Mouse (Mus musculus) adrenal gland, postnatal 25 days (tissue): Measurements from ENCODE around the gene Def8. TPM values are rescaled to one million over a fixed set of nuclear protein-coding genes. Genes with fewer than 3 reads are reported as not detected.
"Not testable (repeated sequence)": the region's sequence is repeated elsewhere in the genome, so short reads cannot be mapped to it uniquely, and the experiment has no call there.

Experiments used
- DNase-seq: peaks from one replicate; pipeline ENCODE4 v3.0.0; 2021; ENCODE audit warnings: mixed read lengths
- total RNA-seq: library from RNA; stranded (reverse); gene quantifications from 2 replicates; pipeline ENCODE4 v1.2.3, GENCODE M21; 2021

Gene Def8
- total RNA-seq, 1 experiment from 2014 or later, result 29.4 TPM

DNA sequence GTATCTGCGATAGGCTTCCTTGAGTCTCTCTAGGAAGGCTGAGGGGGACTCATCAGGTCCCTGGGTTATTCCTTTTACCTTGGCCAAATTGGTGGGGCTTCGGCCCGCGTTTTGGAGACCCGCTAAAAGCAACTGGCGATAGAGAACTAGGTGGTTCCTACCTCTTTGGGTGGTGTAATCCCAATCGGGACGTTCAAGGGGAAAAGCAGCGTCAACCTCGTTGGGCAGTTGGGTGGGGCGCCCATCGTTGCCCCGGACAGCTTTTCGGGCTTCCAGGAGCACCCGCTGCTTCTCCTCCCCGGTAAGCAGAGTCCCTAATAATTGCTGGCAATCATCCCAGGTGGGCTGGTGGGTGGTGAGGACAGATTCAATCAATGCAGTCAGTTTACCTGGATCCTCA is 9.1 kb downstream of the Def8 start:
- DNase-seq, result no peak

DNA sequence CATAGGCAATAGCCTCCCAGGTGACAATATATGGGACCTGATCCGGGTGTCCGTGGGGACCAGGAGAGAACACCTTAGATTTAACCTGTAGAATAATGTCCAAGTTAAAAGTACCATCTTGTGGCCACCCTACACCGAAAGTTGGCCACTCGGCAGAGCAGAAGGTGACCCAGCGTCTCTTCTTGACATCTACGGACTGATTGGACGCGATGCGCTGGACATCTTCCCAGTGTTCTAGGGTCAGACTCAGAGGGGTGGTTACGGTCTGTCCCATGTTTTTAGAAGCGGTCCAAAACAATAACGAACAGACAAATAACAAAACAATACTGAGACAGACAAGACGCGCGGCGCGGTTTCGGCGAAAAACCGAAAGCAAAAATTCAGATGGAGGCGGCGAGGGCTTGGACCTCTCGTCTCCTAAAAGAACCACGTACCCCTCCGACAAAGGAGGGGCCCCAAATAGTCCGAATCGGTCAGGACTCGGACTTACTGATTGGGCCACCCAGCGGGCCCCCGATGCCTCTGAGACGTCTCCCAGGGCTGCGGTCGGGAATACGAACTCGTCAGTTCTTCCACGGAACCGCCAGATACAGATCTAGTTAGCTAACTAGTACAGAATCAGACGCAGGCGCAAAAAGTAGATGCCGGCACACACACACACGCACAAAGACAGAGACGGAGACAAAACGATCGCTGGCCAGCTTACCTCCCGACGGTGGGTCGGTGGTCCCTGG is 10.1 kb downstream of the Def8 start:
- not testable (repeated sequence) for DNase-seq

DNA sequence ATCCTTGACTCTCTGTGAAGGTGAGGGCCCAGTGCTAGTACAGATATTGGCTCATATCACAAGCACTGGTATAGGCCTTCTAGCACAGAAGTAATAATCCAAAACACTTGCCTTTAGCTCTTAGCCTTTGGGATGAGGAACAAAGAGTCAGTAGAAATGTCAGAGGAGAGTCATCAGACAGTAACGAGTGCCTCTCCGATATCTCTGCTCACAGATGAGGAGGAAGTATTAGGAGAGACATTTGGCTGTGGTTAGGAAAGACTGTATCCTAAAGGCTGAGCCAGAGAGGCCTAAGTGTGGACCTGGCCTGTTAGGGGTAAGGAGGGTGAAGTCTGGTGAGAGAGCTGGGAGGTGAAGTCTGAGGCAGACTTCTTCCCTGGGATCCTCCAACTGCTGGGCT is 18.5 kb downstream of the Def8 start:
- no peak for DNase-seq

DNA sequence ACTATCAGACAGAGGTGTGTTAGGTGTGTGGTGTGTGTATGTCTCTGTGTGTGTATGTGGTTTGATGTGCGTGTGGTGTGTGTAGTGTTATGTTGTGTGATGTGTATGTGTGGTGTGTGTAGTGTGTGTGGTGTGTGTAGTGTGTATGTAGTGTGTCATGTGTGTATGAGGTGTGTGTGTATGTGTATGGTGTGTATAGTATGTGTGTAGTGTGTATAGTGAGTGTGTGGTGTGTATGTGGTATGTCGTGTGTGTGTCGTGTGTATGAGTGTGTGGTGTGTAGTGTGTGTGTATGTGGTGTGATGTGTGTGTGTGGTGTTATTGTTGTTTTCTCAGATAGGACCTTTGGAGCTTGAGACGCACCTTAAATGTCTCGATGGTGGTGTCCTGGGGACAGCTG is 19.0 kb downstream of the Def8 start:
- DNase-seq, result no peak

DNA sequence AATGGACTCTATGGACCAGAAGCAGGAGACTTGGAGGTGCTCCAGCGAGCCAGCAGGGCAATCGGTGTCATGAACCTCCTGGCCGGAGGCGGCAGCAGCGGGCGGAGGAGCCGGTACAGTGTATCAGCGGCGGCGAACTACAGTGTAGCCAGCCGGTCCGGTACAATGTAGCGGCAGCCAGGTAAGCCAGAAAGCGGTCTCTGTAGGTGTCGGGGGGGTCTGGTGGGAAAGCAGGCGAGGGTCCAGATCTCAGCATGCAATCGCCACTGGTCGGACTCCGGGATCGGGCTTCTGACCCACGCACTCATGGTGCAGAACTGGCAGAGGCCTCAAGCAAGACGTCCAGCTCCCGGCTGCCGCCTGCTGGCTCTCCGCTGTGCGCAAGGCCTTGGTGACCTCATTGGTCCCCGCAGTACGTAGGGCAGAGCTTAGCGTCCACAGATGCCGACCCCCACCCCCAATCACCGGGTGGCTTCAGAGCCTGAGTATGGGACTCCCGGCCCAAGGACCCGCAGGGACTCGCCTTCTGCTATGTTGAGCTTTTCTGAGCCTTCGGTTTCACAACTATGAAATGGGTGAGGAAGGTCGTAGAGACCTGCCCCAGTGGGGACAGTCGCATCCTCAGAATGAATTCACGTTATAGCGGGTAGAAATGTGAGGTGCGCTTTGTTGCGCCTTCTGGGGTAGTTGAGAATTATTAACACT is 19.7 kb downstream of the Def8 start:
- DNase-seq, result peak; percentile 92

DNA sequence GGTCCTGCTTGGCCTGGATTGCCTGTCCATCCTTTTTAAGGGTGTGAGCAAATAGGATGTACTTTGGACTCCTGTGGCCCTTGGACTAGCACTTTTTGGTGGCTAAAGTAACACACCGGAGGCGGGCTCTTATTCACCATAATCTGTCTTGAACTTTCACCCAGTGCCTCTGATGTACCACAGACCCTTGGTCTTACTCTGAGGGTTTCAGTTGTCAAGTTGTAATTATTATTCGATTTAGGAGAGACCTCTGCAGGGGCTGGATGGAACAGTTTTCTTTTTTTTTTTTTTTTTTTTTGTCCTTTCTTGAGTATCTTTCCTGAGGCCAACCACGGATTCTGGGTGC is 20.2 kb downstream of the Def8 start:
- no peak for DNase-seq

DNA sequence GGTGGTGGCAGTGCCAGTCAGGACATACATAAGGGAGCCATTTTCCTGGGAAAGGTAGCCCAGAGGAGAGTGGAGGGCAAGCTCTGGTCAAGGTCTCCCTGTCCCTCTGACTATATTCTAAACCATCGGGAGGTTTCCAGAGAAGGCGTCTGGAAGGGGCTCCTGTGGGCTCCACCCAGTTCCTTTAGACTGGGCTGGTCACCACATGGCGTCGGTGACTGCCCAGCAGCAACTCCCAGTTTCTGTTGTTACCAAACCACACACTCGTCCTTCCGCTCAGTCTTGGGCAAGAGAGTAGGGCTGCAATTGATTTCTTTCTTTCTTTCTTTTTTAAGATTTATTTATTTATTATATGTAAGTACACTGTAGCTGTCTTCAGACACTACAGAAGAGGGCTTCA is 20.8 kb downstream of the Def8 start:
- DNase-seq, result no peak

DNA sequence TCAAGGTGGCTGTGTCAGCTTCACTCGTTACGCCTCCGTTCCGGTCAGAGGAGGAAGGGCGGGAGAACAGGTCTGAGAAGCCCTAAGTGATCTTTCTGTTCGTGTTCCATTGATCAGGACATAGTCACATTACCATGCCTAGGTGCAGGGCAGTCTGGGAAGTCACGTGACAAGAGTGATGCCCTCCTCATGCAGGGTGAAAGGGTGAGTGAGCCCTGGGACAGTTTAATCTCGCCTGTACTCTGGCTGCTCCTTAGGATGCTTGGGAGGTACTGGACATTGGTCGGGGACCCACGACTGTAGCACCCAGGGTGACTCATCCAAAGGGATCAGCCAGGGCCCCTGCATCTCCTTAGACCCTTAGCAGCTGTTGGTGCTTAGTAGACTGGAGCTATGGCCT is 22.7 kb downstream of the Def8 start:
- DNase-seq, result no peak

DNA sequence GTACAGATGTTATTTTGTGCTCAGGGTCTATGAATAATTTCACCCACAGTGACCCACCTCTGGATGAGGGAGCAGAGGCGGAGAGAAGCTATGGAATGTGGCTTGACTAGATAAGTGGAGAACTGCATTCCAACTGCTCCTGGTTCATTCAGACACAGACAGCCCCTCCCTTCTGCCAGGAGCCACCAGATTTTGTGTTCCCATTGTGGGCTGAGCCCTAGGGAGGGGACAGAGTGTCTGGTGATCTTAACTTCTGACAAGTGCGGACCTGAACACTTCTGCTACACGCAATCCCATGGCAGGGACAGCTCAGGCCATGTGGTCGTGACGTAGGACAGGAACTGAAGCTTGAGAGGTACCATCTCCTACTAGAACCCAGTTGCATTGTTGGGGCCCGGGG is 23.5 kb downstream of the Def8 start:
- no peak for DNase-seq

DNA sequence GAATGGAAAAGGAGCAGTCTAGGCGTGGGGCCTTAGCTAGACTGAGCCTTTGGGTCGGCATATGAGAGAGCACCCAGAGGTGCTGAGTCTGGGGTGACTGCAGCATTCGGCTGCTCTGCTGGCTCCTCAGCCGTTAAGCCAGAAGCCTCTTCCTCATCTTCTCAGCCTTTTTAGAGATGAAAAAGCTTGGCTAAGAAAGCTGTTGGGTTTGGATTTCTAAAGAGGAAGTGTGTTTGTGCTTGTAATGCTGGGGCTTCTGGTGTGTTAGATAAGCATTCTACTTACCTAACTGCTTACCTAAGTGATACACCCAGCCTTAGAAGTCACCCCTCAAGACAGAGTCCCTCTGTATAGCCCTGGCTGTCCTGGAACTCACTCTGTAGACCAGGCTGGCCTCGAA is 27.5 kb downstream of the Def8 start:
- DNase-seq, result no peak

DNA sequence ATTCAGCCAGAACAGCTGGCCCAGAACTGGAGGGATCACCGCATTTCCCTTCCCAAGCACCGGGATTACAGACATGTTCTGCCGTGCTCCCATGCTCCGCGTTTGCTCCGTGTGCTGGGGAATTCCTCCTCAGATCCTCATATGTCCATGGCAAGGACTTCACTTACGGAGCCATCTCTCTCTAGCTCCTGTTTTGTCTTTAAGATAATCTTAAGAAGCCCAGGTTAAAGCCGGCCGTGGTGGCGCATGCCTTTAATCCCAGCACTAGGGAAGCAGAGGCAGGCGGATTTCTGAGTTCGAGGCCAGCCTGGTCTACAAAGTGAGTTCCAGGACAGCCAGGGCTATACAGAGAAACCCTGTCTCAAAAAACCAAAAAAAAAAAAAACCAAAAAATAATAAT is 28.4 kb downstream of the Def8 start:
- not testable (repeated sequence) for DNase-seq

DNA sequence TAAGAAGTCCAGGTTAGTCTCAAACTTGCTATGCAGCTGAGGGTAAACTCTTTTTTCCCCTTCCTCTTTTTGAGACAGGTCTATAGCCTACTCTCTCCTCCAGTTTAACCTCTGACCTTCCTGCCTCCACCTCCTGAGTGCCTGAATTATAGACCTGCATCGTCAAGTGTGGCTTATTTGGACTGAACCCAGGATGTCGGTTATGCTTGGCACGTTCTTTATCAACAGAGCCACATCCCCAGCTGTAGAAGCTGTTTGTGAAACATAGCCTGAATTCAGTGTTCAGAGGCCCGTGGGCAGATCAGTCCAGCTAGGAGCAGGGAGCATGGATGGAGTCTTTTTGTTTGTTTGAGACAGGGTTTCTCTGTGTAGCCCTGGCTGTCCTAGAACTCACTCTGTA is 28.8 kb downstream of the Def8 start:
- DNase-seq, result no peak

DNA sequence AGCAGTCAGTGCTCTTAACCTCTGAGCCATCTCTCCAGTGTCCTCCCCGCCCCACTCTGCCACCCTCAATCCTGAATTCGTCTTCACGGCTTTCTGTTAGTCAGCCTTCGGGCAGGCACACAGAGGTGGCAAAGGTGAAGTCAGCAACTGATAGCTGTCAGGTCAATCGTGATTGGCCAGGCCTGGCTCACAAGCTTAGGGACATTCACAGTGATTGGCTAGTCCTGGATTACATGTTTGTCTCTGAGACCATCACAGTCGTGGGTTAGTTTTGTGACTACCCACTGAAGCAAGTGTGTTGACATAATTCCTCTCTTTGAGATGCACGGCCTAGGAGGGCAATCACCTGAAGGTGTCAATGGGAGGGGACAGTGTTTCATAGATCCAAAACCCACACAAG is 30.0 kb downstream of the Def8 start:
- no peak for DNase-seq

DNA sequence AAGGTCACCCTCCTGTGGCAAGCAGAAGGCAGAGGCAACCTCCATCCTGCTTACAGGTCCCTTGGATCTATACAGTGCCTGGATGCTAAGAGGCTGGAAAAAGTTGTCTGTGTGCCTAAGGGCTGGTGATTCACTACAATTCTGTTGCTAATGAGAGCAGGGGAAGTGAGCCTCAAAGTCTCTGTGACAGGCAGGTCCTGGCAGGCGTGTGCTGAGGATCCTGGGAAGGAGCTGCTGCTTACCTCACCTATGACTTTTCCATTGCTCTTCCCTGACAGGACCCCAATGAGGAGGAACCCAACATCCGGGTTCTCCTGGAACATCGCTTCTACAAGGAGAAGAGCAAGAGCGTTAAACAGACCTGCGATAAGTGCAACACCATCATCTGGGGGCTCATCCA is 30.6 kb downstream of the Def8 start:
- no peak for DNase-seq

DNA sequence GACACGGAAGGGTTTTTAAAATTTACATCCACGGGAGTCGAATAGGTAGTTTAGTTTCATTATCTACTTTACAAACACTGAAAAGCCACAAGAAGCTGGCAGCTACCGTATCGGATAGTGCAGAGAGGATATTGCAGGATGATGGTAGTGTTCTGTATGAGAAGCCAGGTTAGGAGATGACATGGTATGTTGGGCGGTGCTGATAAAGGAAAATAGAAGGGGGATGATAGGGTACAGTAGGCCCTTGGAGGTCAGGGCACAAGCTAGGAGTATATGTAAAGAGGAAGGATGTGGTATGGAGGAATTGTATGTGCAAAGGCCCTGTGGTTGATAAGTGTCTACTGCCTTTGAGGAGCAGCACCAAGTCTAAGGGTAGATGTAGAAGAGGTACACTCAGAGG is 31.2 kb downstream of the Def8 start:
- no peak for DNase-seq

DNA sequence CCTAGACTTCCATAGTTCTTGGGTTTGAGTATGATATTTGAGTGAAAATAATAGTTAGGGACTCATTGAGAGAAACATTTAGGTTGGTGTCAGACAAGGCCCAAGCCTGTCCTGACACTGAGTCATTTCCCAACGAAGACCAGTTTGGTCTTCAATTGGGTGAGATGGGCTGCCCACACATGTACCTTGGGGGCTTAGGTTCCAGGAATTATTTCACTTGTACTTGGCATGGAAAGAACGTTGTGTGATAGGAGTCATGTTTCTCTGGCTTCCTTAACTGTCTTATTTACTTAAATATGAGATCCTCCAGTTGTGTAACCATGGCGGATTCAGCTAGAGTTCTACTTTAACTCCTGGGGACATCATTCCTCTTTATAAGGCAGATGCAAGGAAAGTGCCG is 40.3 kb downstream of the Def8 start:
- no peak for DNase-seq

DNA sequence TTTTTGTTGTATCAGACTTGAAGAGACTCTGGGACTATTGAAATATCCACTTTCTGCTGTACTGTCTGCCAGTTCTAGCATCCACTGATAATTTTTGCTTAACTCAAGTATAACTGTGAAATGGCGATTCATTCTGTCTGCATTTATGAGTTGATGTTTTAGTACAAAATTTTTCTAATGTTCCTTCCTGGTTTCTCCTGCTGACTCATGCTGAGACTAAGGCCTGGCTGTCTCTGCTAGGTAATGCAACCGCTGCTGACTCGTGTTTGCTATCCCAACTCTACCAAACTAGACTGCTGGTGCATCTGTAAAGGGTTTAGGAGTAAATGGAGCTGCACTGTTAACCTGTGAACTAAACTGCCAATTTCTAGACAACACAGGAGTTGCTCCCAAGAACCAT is 44.1 kb downstream of the Def8 start:
- DNase-seq, result no peak

DNA sequence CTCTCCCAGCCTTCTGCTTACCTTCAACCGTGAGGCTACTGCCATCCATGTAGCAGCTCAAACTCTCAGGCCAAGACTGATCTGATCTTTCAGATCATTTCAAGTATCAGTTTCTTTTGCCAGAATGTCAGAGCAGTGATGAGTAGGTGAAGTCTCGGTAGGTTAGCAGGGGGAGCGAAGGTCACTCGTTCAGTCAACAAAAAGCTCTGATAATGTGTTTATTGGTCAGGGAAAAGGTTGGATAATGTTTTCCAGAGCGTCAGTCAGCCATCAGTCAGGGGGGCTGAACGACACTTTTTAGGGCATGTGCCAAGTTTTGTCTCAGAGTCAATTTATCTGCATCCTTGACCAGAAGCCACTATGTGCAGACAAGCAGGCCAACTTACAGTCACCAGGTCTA is 49.7 kb downstream of the Def8 start:
- DNase-seq, result not testable (repeated sequence)

DNA sequence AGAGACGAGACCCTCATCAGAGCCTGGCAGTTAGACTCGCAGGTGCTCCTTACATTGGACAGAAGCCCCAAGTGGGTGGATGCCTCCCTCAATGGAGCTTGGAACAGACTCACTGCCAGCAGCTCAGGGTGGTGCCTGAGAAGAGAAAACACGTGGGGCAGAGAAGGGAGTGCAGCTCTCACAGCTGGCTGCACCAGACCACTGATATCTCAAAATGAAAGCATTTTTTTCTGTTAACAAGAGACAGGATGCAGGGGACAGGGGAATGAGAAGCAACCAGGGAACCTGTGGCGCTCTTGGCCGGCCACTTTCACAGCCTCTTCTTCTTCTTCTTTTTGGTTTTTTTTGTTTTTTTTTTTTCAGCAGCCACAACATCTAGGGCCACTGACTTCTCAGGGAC is 51.2 kb downstream of the Def8 start:
- DNase-seq, result not testable (repeated sequence)

DNA sequence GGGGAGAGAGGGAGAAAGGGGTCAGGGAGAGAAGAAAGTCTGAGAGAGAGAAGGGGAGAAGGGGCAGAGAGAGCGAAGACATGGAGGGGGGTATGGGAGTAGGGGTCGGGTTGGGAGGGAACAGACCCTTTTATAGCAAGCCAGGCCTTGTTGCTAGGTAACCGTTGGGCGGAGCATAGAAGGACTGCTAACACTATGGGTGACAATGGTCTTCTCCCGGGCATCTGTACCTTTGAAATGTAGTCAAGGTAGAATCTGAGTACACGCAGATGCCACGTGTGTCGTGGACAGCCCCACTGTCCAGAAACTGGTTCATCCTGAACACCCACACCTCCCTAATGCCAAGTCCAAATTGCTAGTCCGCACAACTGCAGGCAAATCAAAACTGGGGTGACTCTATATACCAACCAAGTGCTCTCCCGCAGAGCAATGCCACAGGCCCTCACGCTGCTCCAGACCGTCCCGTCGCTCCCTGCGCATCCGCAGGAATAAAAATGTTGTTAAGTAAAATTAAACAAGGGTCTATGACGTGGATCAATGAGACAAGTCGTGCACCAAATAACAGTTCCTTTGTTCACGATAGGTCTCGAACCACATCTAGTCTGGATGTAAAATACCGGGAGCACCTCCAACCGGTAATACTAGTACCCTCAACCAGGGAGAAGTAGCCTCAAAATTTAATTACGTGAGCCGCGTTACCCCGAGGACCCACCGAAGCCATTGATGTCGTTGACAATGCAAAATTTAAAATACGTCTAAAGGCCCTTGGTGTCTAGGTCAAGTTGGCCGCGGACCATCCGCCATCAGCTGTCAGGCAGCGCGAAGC is 53.8 kb downstream of the Def8 start:
- no peak for DNase-seq

DNA sequence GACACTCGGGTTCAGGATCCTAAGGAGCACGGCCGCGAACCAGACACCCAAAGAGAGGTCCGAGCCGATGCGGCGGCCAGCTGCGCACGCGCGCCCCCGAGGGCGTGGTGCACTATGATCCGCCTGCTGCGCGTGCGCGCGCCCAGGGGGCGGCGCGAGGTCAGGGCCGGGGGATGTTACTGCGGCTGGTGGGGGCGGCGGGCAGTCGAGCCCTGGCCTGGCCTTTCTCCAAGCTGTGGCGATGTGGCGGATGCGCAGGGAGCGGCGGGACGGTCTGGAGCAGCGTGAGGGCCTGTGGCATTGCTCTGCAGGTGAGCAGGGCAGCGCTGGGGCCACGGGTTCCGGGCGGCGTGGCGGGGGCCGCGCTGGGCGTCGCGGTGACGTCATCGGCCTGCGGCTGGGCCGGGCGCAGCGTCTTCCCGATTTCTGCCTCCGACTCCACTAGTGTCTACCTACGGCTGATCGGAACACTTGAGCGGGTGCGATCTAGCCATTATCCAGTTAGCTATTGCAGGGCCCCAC is 54.5 kb downstream of the Def8 start, which contains the start of gene Afg3l1:
TSS of gene Afg3l1 (plus strand) at position 167 of the 522 bp plus-strand sequence.
- DNase-seq, result peak; percentile 96

DNA sequence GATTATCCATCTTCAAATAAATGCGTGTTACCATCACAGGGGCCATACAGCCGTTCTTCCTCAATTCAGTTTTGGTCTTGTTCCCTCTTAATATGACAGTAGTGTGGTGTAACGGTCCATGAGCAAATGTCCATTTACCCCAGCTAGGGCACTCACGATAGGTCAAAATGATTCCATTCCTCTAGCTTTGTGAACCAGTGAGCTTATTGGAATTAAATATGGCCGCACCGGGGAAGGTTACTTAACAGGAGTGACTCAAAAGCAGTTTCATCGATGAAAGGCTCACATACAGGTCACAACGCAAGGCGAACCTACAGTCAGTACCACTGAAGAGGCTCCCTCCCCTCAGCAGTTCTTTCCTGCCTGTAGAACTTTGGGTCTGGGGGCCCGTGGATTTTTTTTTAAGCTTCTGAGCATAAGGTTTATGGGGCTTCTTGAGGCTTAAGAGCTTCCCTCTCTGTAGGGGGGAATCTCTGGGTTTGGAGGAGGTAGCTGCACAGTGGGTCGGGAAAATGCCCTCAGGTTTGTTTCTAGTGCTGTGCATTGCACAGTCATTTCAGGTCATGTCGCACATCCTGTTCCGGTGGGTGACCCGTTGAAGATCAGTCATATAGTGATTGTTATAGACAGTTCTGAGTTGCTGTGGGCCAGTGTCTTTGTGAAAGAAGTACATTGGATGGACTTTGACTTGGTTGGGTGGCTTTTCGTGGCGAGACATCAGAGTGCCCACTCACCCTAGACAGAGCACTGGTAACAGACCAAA is 55.3 kb downstream of the Def8 start:
- no peak for DNase-seq
